Mouse (Mus musculus): ENCODE measurements around the gene Sec62. TPM values are rescaled to one million over a fixed set of nuclear protein-coding genes. Genes with fewer than 3 reads are reported as not detected.

The Sec62 gene
- 9.4 and 10.1 TPM in 2 replicates for polyA plus RNA-seq (2012)

- H3K9me3 ChIP-seq (ENCODE audit: control insufficient read depth, low read length) = no peaks in the 10 kb centered on the region
- TF ChIP-seq TAL1 (IDR thresholded peaks at IDR 0.05; ENCODE audit: low read length) (no peak), GATA1 (IDR thresholded peaks at IDR 0.05; ENCODE audit: low read length) (no peak)
- H3K36me3 ChIP-seq (ENCODE audit: control insufficient read depth) = peaks cover 22% of the 10 kb centered on the region
- peak within 1 kb of the TSS; percentile 97 for H3K4me3 ChIP-seq (replicated peaks)
- H3K27me3 ChIP-seq (ENCODE audit: control insufficient read depth) = peaks cover 33% of the 10 kb centered on the region
- peaks cover 39% of the 10 kb centered on the region for H3K4me1 ChIP-seq (ENCODE audit: control insufficient read depth)
Measured at GRCm38 (mm10) chr3:30792737-30793402, at the start of gene Sec62. Gene Sec62, plus strand, starts transcription at chr3:30792875.

- Histone ChIP-seq H3K36me3 (ENCODE audit: control insufficient read depth) (no peaks in the 10 kb centered on the region), H3K4me3 (replicated peaks) (no peak overlapping the region), H3K9me3 (ENCODE audit: control insufficient read depth, low read length) (no peaks in the 10 kb centered on the region), H3K27me3 (ENCODE audit: control insufficient read depth) (peaks cover 6% of the 10 kb centered on the region), H3K4me1 (ENCODE audit: control insufficient read depth) (no peaks in the 10 kb centered on the region; the same call in 1 of the 2 replicates)
- TF ChIP-seq GATA1 (IDR thresholded peaks at IDR 0.05; ENCODE audit: low read length) = no peak
- no peak for TF ChIP-seq TAL1 (IDR thresholded peaks at IDR 0.05; ENCODE audit: low read length)
Measured at GRCm38 (mm10) chr3:30742891-30743290, 49.8 kb upstream of the Sec62 start.

GRCm38 (mm10) chr3:30746006-30746405 lies 46.7 kb upstream of the Sec62 start, which contains the start of gene Samd7:
Gene Samd7, plus strand, starts transcription at chr3:30746293.
- no peaks in the 10 kb centered on the region for H3K36me3 ChIP-seq (ENCODE audit: control insufficient read depth)
- H3K9me3 ChIP-seq (ENCODE audit: control insufficient read depth, low read length) = no peaks in the 10 kb centered on the region
- TF ChIP-seq GATA1 (IDR thresholded peaks at IDR 0.05; ENCODE audit: low read length) = no peak
- no peak for TF ChIP-seq TAL1 (IDR thresholded peaks at IDR 0.05; ENCODE audit: low read length)
- peaks cover 6% of the 10 kb centered on the region for H3K27me3 ChIP-seq (ENCODE audit: control insufficient read depth)
- H3K4me3 ChIP-seq (replicated peaks) = no peak within 1 kb of the TSS
- no peaks in the 10 kb centered on the region; the same call in 1 of the 2 replicates for H3K4me1 ChIP-seq (ENCODE audit: control insufficient read depth)

- H3K4me1 ChIP-seq (ENCODE audit: control insufficient read depth) = no peaks in the 10 kb centered on the region
- no peaks in the 10 kb centered on the region for H3K9me3 ChIP-seq (ENCODE audit: control insufficient read depth, low read length)
- peaks cover 6% of the 10 kb centered on the region for H3K27me3 ChIP-seq (ENCODE audit: control insufficient read depth)
- TF ChIP-seq TAL1 (IDR thresholded peaks at IDR 0.05; ENCODE audit: low read length) (no peak), GATA1 (IDR thresholded peaks at IDR 0.05; ENCODE audit: low read length) (no peak)
- no peak overlapping the region for H3K4me3 ChIP-seq (replicated peaks)
- H3K36me3 ChIP-seq (ENCODE audit: control insufficient read depth) = no peaks in the 10 kb centered on the region
Measured at GRCm38 (mm10) chr3:30748316-30748715, 44.4 kb upstream of the Sec62 start.

- H3K4me1 ChIP-seq (ENCODE audit: control insufficient read depth) = no peaks in the 10 kb centered on the region
- H3K4me3 ChIP-seq (replicated peaks) = no peak overlapping the region
- peaks cover 19% of the 10 kb centered on the region for H3K27me3 ChIP-seq (ENCODE audit: control insufficient read depth)
- no peaks in the 10 kb centered on the region for H3K9me3 ChIP-seq (ENCODE audit: control insufficient read depth, low read length)
- no peak for TF ChIP-seq GATA1 (IDR thresholded peaks at IDR 0.05; ENCODE audit: low read length)
- TF ChIP-seq TAL1 (IDR thresholded peaks at IDR 0.05; ENCODE audit: low read length) = no peak
- no peaks in the 10 kb centered on the region for H3K36me3 ChIP-seq (ENCODE audit: control insufficient read depth)
Measured at GRCm38 (mm10) chr3:30754696-30755095, 38.0 kb upstream of the Sec62 start.

- peaks cover 7% of the 10 kb centered on the region for H3K27me3 ChIP-seq (ENCODE audit: control insufficient read depth)
- H3K36me3 ChIP-seq (ENCODE audit: control insufficient read depth) = peaks cover 2% of the 10 kb centered on the region; the same call in 1 of the 2 replicates
- H3K4me1 ChIP-seq (ENCODE audit: control insufficient read depth) = peaks cover 70% of the 10 kb centered on the region
- H3K9me3 ChIP-seq (ENCODE audit: control insufficient read depth, low read length) = no peaks in the 10 kb centered on the region
- TF ChIP-seq TAL1 (IDR thresholded peaks at IDR 0.05; ENCODE audit: low read length) (peak; percentile 28; the same call in 1 of the 3 replicates), GATA1 (IDR thresholded peaks at IDR 0.05; ENCODE audit: low read length) (no peak)
- peak overlapping the region; percentile 65 for H3K4me3 ChIP-seq (replicated peaks)
Measured at GRCm38 (mm10) chr3:30764877-30765276, 27.8 kb upstream of the Sec62 start.

GRCm38 (mm10) chr3:30765311-30766027 lies 27.2 kb upstream of the Sec62 start:
- Histone ChIP-seq H3K27me3 (ENCODE audit: control insufficient read depth) (peaks cover 9% of the 10 kb centered on the region), H3K4me1 (ENCODE audit: control insufficient read depth) (peaks cover 68% of the 10 kb centered on the region), H3K4me3 (replicated peaks) (peak overlapping the region; percentile 65), H3K36me3 (ENCODE audit: control insufficient read depth) (peaks cover 2% of the 10 kb centered on the region; the same call in 1 of the 2 replicates), H3K9me3 (ENCODE audit: control insufficient read depth, low read length) (no peaks in the 10 kb centered on the region)
- peak; percentile 97 for TF ChIP-seq TAL1 (IDR thresholded peaks at IDR 0.05; ENCODE audit: low read length)
- peak; percentile 97 for TF ChIP-seq GATA1 (IDR thresholded peaks at IDR 0.05; ENCODE audit: low read length)

GRCm38 (mm10) chr3:30766177-30766576 lies 26.5 kb upstream of the Sec62 start:
- TF ChIP-seq GATA1 (IDR thresholded peaks at IDR 0.05; ENCODE audit: low read length) = no peak
- TF ChIP-seq TAL1 (IDR thresholded peaks at IDR 0.05; ENCODE audit: low read length) = no peak
- peaks cover 65% of the 10 kb centered on the region for H3K4me1 ChIP-seq (ENCODE audit: control insufficient read depth)
- H3K9me3 ChIP-seq (ENCODE audit: control insufficient read depth, low read length) = no peaks in the 10 kb centered on the region
- peaks cover 7% of the 10 kb centered on the region for H3K27me3 ChIP-seq (ENCODE audit: control insufficient read depth)
- H3K36me3 ChIP-seq (ENCODE audit: control insufficient read depth) = peaks cover 2% of the 10 kb centered on the region; the same call in 1 of the 2 replicates
- H3K4me3 ChIP-seq (replicated peaks) = peak overlapping the region; percentile 65

- no peaks in the 10 kb centered on the region for H3K9me3 ChIP-seq (ENCODE audit: control insufficient read depth, low read length)
- H3K27me3 ChIP-seq (ENCODE audit: control insufficient read depth) = peaks cover 5% of the 10 kb centered on the region
- H3K4me1 ChIP-seq (ENCODE audit: control insufficient read depth) = peaks cover 63% of the 10 kb centered on the region
- H3K4me3 ChIP-seq (replicated peaks) = no peak overlapping the region
- peaks cover 2% of the 10 kb centered on the region; the same call in 1 of the 2 replicates for H3K36me3 ChIP-seq (ENCODE audit: control insufficient read depth)
- TF ChIP-seq GATA1 (IDR thresholded peaks at IDR 0.05; ENCODE audit: low read length) = no peak
Measured at GRCm38 (mm10) chr3:30767271-30767670, 25.4 kb upstream of the Sec62 start.

Measured in erythroblast, embryonic 14.5 days (primary cell).